In the genomic region with DNA sequence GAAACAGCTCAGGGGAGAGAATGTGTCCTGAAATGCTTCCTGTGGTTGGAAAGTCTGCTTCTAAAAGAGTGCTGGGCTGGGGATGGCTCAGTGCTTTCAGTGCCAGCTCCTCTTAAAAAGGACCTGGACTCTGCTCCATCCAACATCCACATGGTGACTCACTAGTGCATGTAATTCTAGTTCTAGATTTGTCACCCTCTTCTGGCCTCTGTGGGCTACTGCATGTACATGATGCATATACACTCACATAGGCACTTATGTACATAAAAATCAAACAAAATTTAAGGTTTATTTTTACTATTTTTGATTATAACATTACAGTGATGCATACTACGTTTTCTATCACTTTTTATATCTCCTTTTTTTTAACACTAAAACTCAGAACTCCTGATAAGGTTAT, we compare ENCODE assay signal across 12 mouse cellular contexts.
"Had no signal": no experiment of that assay in that cellular context is flagged by ENCODE, and none has a peak within 500 bp of the region (broad histone marks: within the 10 kb centered on the region; RNA-seq: fewer than 3 reads in every experiment).

No protein-coding gene starts in this region.

- ATAC-seq: liver, embryonic 12.5 days; midbrain, embryonic 16.5 days had no signal

- H3K9me3 ChIP-seq: limb, embryonic 15.5 days; liver, embryonic 12.5 days; lung, embryonic 15.5 days; stomach, embryonic 15.5 days had no signal

- H3K36me3 ChIP-seq: limb, embryonic 15.5 days; liver, embryonic 12.5 days; lung, embryonic 15.5 days; midbrain, embryonic 12.5 days; stomach, embryonic 15.5 days had no signal

- DNase-seq: kidney, adult 11 months; kidney, adult 9 months; right cerebral cortex, adult 18-20 months; right cerebral cortex, postnatal 4 days; thymus, postnatal 4 days had no signal

- H3K27ac ChIP-seq: kidney, postnatal 0 days; limb, embryonic 15.5 days; liver, embryonic 12.5 days; lung, embryonic 15.5 days; midbrain, embryonic 12.5 days; stomach, embryonic 15.5 days had no signal

- H3K4me3 ChIP-seq: limb, embryonic 15.5 days; liver, embryonic 12.5 days; lung, embryonic 15.5 days; midbrain, embryonic 12.5 days; stomach, embryonic 15.5 days had no signal

- H3K9ac ChIP-seq: limb, embryonic 15.5 days; liver, embryonic 12.5 days; lung, embryonic 15.5 days; midbrain, embryonic 12.5 days; stomach, embryonic 15.5 days had no signal

- H3K4me2 ChIP-seq: limb, embryonic 15.5 days; liver, embryonic 12.5 days; lung, embryonic 15.5 days; midbrain, embryonic 12.5 days; stomach, embryonic 15.5 days had no signal

- H3K27me3 ChIP-seq: limb, embryonic 15.5 days; liver, embryonic 12.5 days; lung, embryonic 15.5 days; midbrain, embryonic 12.5 days; stomach, embryonic 15.5 days had no signal

- H3K4me1 ChIP-seq: limb, embryonic 15.5 days; liver, embryonic 12.5 days had no signal
